Comparison of ENCODE assay signal across 28 mouse cellular contexts in the genomic region with DNA sequence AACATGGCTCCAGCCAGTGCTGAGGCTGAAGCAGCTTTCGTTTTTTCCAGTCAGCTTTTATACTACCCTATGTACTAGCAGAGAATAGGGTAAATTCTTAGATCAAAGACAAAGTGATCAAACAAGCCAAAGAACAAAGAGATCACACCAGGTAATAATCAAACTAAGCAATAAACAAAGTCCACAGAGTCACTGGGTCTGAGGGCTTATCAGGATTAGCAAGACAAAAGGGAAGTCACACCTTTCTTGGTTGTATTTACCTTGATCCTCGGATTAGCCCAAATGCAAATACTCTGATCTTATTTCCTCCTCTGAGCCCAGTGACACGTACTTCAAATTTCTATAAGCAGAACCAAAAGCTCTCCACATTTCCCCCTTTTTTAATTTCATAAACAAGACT.
A peak's percentile ranks its signal among the peaks of the same experiment; 100 is the strongest.
DNase-seq lines count a peak whose midpoint lies in the region; ATAC-seq and TF ChIP-seq lines count a peak whose summit lies in the region.
"Had no signal": no experiment of that assay in that cellular context is flagged by ENCODE, and none has a peak within 500 bp of the region (broad histone marks: within the 10 kb centered on the region; RNA-seq: fewer than 3 reads in every experiment).

No protein-coding gene starts in this region.

- no peak overlapping the region for H3K9ac ChIP-seq in intestine, embryonic 15.5 days
- H3K9ac ChIP-seq in intestine, postnatal 0 days (ENCODE audit: low read depth, low read length): no peak overlapping the region
- no peak overlapping the region for H3K9ac ChIP-seq in intestine, embryonic 16.5 days (ENCODE audit: low read depth, low read length)
- H3K9ac ChIP-seq: embryonic facial prominence, embryonic 13.5 days; embryonic facial prominence, embryonic 15.5 days; forebrain, embryonic 12.5 days had no signal

- H3K4me1 ChIP-seq in intestine, embryonic 15.5 days (replicated peaks): no peaks in the 10 kb centered on the region
- H3K4me1 ChIP-seq in intestine, postnatal 0 days (replicated peaks; ENCODE audit: control insufficient read depth, insufficient read depth, low read length): no peaks in the 10 kb centered on the region
- H3K4me1 ChIP-seq in intestine, embryonic 16.5 days (ENCODE audit: control insufficient read depth, insufficient read depth, low read length): no peaks in the 10 kb centered on the region
- H3K4me1 ChIP-seq: embryonic facial prominence, embryonic 13.5 days; embryonic facial prominence, embryonic 15.5 days; forebrain, embryonic 10.5 days; forebrain, embryonic 12.5 days had no signal

- peak; percentile 72 for DNase-seq in R1 (ENCODE audit: low read depth, low spot score)
- DNase-seq in layer of hippocampus, adult 18-20 months (ENCODE audit: low spot score in 2 of 2): no peak
- DNase-seq in layer of hippocampus, postnatal 25 days (ENCODE audit: extremely low spot score in 1 of 2, low spot score in 1 of 2): no peak
- DNase-seq: adrenal gland, postnatal 10 days; adrenal gland, postnatal 25 days; B cell, adult 2 months; cerebellum, adult 11 months; cerebellum, adult 18-20 months; cerebellum, adult 8-10 months; cerebellum, adult 9-11 months; cerebellum, postnatal 14 days; cerebellum, postnatal 36 days; embryo, embryonic 11 days had no signal

- no peak overlapping the region for H3K27ac ChIP-seq in intestine, embryonic 15.5 days
- H3K27ac ChIP-seq in intestine, postnatal 0 days (ENCODE audit: low read depth, low read length): no peak overlapping the region
- H3K27ac ChIP-seq in intestine, embryonic 16.5 days (ENCODE audit: low read length): no peak overlapping the region
- H3K27ac ChIP-seq: embryonic facial prominence, embryonic 13.5 days; embryonic facial prominence, embryonic 15.5 days; forebrain, embryonic 10.5 days; forebrain, embryonic 12.5 days had no signal

- peak; percentile 28; the same call in 1 of the 2 replicates for ATAC-seq in intestine, embryonic 15.5 days
- no peak for ATAC-seq in intestine, postnatal 0 days
- ATAC-seq in intestine, embryonic 16.5 days: 0 out of 2 replicates have a peak, but pooled peaks have one; percentile 28
- ATAC-seq: activated CD4-positive, CD25-positive, alpha-beta regulatory T cell, adult 4 months; CD4-positive, CD25-positive, alpha-beta regulatory T cell, adult 4 months; forebrain, embryonic 14.5 days; forebrain, embryonic 16.5 days; Patski had no signal

- H3K9me3 ChIP-seq in intestine, embryonic 15.5 days: no peaks in the 10 kb centered on the region
- H3K9me3 ChIP-seq in intestine, postnatal 0 days (ENCODE audit: control insufficient read depth): no peaks in the 10 kb centered on the region
- H3K9me3 ChIP-seq in intestine, embryonic 16.5 days (ENCODE audit: control insufficient read depth, low read length): no peaks in the 10 kb centered on the region
- H3K9me3 ChIP-seq: embryonic facial prominence, embryonic 13.5 days; embryonic facial prominence, embryonic 15.5 days; forebrain, embryonic 10.5 days; forebrain, embryonic 12.5 days; G1E had no signal

- no peak overlapping the region for H3K4me3 ChIP-seq in intestine, embryonic 15.5 days (replicated peaks)
- no peak overlapping the region for H3K4me3 ChIP-seq in intestine, postnatal 0 days (ENCODE audit: low read depth, low read length)
- no peak overlapping the region for H3K4me3 ChIP-seq in intestine, embryonic 16.5 days (ENCODE audit: low read length)
- H3K4me3 ChIP-seq: embryonic facial prominence, embryonic 13.5 days; embryonic facial prominence, embryonic 15.5 days; erythroblast, embryonic 14.5 days; forebrain, embryonic 10.5 days; forebrain, embryonic 12.5 days had no signal

- WGBS in intestine, embryonic 15.5 days: 13% methylated on average over 3 of the region's 3 CpGs
- 9% methylated on average over 3 of the region's 3 CpGs for WGBS in intestine, postnatal 0 days
- 14% methylated on average over 3 of the region's 3 CpGs for WGBS in intestine, embryonic 16.5 days

- TF ChIP-seq CTCF in intestine, postnatal 0 days (IDR thresholded peaks at IDR 0.05; ENCODE audit: low read depth): no peak

- H3K27me3 ChIP-seq in intestine, embryonic 15.5 days (replicated peaks): no peaks in the 10 kb centered on the region
- H3K27me3 ChIP-seq in intestine, postnatal 0 days (replicated peaks; ENCODE audit: control insufficient read depth, insufficient read depth, low read length): no peaks in the 10 kb centered on the region
- H3K27me3 ChIP-seq in intestine, embryonic 16.5 days (replicated peaks; ENCODE audit: control insufficient read depth, insufficient read depth, low read length): no peaks in the 10 kb centered on the region
- H3K27me3 ChIP-seq: CH12.LX; embryonic facial prominence, embryonic 13.5 days; embryonic facial prominence, embryonic 15.5 days; forebrain, embryonic 12.5 days; Patski had no signal

- H3K4me2 ChIP-seq in intestine, embryonic 15.5 days (replicated peaks): no peak overlapping the region
- no peak overlapping the region for H3K4me2 ChIP-seq in intestine, postnatal 0 days (replicated peaks; ENCODE audit: low read depth)
- no peak overlapping the region for H3K4me2 ChIP-seq in intestine, embryonic 16.5 days (ENCODE audit: low read depth, low read length)
- H3K4me2 ChIP-seq: embryonic facial prominence, embryonic 13.5 days; embryonic facial prominence, embryonic 15.5 days; forebrain, embryonic 12.5 days had no signal

- H3K36me3 ChIP-seq in intestine, embryonic 15.5 days: no peaks in the 10 kb centered on the region
- H3K36me3 ChIP-seq in intestine, postnatal 0 days (ENCODE audit: control insufficient read depth, insufficient read depth): no peaks in the 10 kb centered on the region
- no peaks in the 10 kb centered on the region for H3K36me3 ChIP-seq in intestine, embryonic 16.5 days (ENCODE audit: control insufficient read depth, insufficient read depth, low read length)
- H3K36me3 ChIP-seq: embryonic facial prominence, embryonic 13.5 days; embryonic facial prominence, embryonic 15.5 days; forebrain, embryonic 10.5 days; forebrain, embryonic 12.5 days; G1E had no signal
